Comparison of ENCODE assay signal across 10 mouse cellular contexts in genomic region chr15:5869289-5869688, GRCm38 (mm10).
A peak's percentile ranks its signal among the peaks of the same experiment; 100 is the strongest.
DNase-seq lines count a peak whose midpoint lies in the region; ATAC-seq and TF ChIP-seq lines count a peak whose summit lies in the region.
"Had no signal": no experiment of that assay in that cellular context is flagged by ENCODE, and none has a peak within 500 bp of the region (broad histone marks: within the 10 kb centered on the region; RNA-seq: fewer than 3 reads in every experiment).

No protein-coding gene starts in this region.

- peaks cover 13% of the 10 kb centered on the region; the same call in 1 of the 2 replicates for H3K4me1 ChIP-seq in embryonic facial prominence, embryonic 12.5 days
- peaks cover 16% of the 10 kb centered on the region for H3K4me1 ChIP-seq in limb, embryonic 13.5 days
- H3K4me1 ChIP-seq: midbrain, embryonic 13.5 days had no signal

- TF ChIP-seq CTCF in gastrocnemius, adult 2 months (IDR thresholded peaks at IDR 0.05): no peak

- ATAC-seq in embryonic facial prominence, embryonic 12.5 days (ENCODE audit: insufficient number of reproducible peaks, insufficient read depth, low FRiP score, low TSS enrichment): no peak
- peak; percentile 54; the same call in 1 of the 2 replicates for ATAC-seq in limb, embryonic 13.5 days (ENCODE audit: low FRiP score, low read depth)
- ATAC-seq: midbrain, embryonic 13.5 days had no signal

- no peaks in the 10 kb centered on the region for H3K9me3 ChIP-seq in embryonic facial prominence, embryonic 12.5 days
- H3K9me3 ChIP-seq in limb, embryonic 13.5 days: no peaks in the 10 kb centered on the region
- H3K9me3 ChIP-seq: midbrain, embryonic 13.5 days had no signal

- H3K27ac ChIP-seq in gastrocnemius, adult 2 months: no peak overlapping the region
- H3K27ac ChIP-seq in embryonic facial prominence, embryonic 12.5 days: no peak overlapping the region
- H3K27ac ChIP-seq in limb, embryonic 13.5 days: no peak overlapping the region
- H3K27ac ChIP-seq: liver, embryonic 14.5 days; midbrain, embryonic 13.5 days had no signal

- H3K36me3 ChIP-seq in embryonic facial prominence, embryonic 12.5 days: no peaks in the 10 kb centered on the region
- no peaks in the 10 kb centered on the region for H3K36me3 ChIP-seq in limb, embryonic 13.5 days
- H3K36me3 ChIP-seq: midbrain, embryonic 13.5 days had no signal

- peak overlapping the region; percentile 22; the same call in 1 of the 2 replicates for H3K4me2 ChIP-seq in embryonic facial prominence, embryonic 12.5 days (replicated peaks)
- H3K4me2 ChIP-seq in limb, embryonic 13.5 days (replicated peaks): peak overlapping the region; percentile 50
- H3K4me2 ChIP-seq: midbrain, embryonic 13.5 days had no signal

- H3K27me3 ChIP-seq in embryonic facial prominence, embryonic 12.5 days: no peaks in the 10 kb centered on the region
- H3K27me3 ChIP-seq in limb, embryonic 13.5 days: no peaks in the 10 kb centered on the region
- H3K27me3 ChIP-seq: midbrain, embryonic 13.5 days had no signal

- WGBS in embryonic facial prominence, embryonic 12.5 days: 22% methylated on average over 12 of the region's 12 CpGs
- WGBS in limb, embryonic 13.5 days: 15% methylated on average over 12 of the region's 12 CpGs

- intact Hi-C loops in gastrocnemius, adult 2 months (cut with DNase I): no loop called here

- H3K9ac ChIP-seq in embryonic facial prominence, embryonic 12.5 days: no peak overlapping the region
- H3K9ac ChIP-seq in limb, embryonic 13.5 days: no peak overlapping the region
- H3K9ac ChIP-seq: liver, embryonic 14.5 days; midbrain, embryonic 13.5 days had no signal

- peak; percentile 13 for DNase-seq in gastrocnemius, adult 2 months
- no peak for DNase-seq in gastrocnemius, postnatal 10 days
- peak; percentile 3 for DNase-seq in layer of hippocampus, adult 11-12 months (ENCODE audit: low spot score)
- DNase-seq in layer of hippocampus, postnatal 25 days (ENCODE audit: extremely low spot score in 1 of 2, low spot score in 1 of 2): no peak
- no peak for DNase-seq in thymus, postnatal 14 days
- DNase-seq in Muller cell, postnatal 12 days (ENCODE audit: inconsistent ontology term): no peak

- H3K4me3 ChIP-seq in gastrocnemius, adult 2 months: peak overlapping the region; percentile 36
- no peak overlapping the region for H3K4me3 ChIP-seq in embryonic facial prominence, embryonic 12.5 days
- H3K4me3 ChIP-seq in limb, embryonic 13.5 days: no peak overlapping the region
- H3K4me3 ChIP-seq: midbrain, embryonic 13.5 days had no signal

Comparison
In these comparisons a context has a peak if more than half of its experiments do, and no peak if none do; other contexts are left out.
1. DNase-seq: peak in gastrocnemius, adult 2 months (single experiment) and layer of hippocampus, adult 11-12 months (single experiment); none in gastrocnemius, postnatal 10 days (single experiment), layer of hippocampus, postnatal 25 days (0 of 2), thymus, postnatal 14 days (single experiment) and Muller cell, postnatal 12 days (single experiment).